Mouse (Mus musculus) lung, embryonic 15.5 days (tissue): ENCODE results near the gene Ninj1. TPM values are rescaled to one million over a fixed set of nuclear protein-coding genes. Genes with fewer than 3 reads are reported as not detected.

Experiments used
- ATAC-seq: fragments of 200-750 bp; cut with Nextera tagmentation; 2 replicates; pipeline ENCODE4 v1.8.0; 2017; ENCODE audit warnings: moderate number of reproducible peaks, borderline replicate concordance; ENCODE audit not compliant: low FRiP score, low TSS enrichment; ENCODE audit errors: extremely low read depth
- H3K27ac ChIP-seq: fragments of 300-500 bp; sonication (generic); 2 replicates; pipeline ENCODE4 v1.5.1; 2015; ENCODE audit warnings: moderate library complexity, mild to moderate bottlenecking, inconsistent platforms
- H3K27me3 ChIP-seq: fragments of 300-500 bp; sonication (generic); 2 replicates; pipeline ENCODE4 v1.6.1; 2015; ENCODE audit warnings: inconsistent platforms
- H3K36me3 ChIP-seq: fragments of 300-500 bp; sonication (generic); 2 replicates; pipeline ENCODE4 v1.6.1; 2015; ENCODE audit warnings: inconsistent platforms
- H3K4me1 ChIP-seq: fragments of 300-500 bp; sonication (generic); 2 replicates; pipeline ENCODE4 v1.6.1; 2015; ENCODE audit warnings: inconsistent platforms
- H3K4me2 ChIP-seq: fragments of 300-500 bp; sonication (generic); 2 replicates; pipeline ENCODE4 v1.6.1; 2015; ENCODE audit warnings: inconsistent platforms, mild to moderate bottlenecking, moderate library complexity
- H3K4me3 ChIP-seq: fragments of 300-500 bp; sonication (generic); 2 replicates; pipeline ENCODE4 v1.5.1; 2015; ENCODE audit warnings: mild to moderate bottlenecking, inconsistent platforms
- H3K9ac ChIP-seq: fragments of 300-500 bp; sonication (generic); 2 replicates; pipeline ENCODE4 v1.6.1; 2015; ENCODE audit warnings: inconsistent platforms
- H3K9me3 ChIP-seq: fragments of 300-500 bp; sonication (generic); 2 replicates; pipeline ENCODE4 v1.6.1; 2016; ENCODE audit warnings: inconsistent platforms
- WGBS: fragments of 180-500 bp; shearing (Covaris S2); methylation state at CpG from one replicate; pipeline ENCODE4 v1.1.7; 2015; 5-methylcytosine and 5-hydroxymethylcytosine counted together
- polyA plus RNA-seq: library from polyadenylated mRNA; unstranded; fragments of >200 nt; fragmentation: Nextera tagmentation; extraction: Ambion mirVana; gene quantifications from 2 replicates; pipeline ENCODE4 v1.2.1, GENCODE M21; 2015

The Ninj1 gene
- polyA plus RNA-seq, 1 experiment from 2014 or later: 45.1 TPM

DNA sequence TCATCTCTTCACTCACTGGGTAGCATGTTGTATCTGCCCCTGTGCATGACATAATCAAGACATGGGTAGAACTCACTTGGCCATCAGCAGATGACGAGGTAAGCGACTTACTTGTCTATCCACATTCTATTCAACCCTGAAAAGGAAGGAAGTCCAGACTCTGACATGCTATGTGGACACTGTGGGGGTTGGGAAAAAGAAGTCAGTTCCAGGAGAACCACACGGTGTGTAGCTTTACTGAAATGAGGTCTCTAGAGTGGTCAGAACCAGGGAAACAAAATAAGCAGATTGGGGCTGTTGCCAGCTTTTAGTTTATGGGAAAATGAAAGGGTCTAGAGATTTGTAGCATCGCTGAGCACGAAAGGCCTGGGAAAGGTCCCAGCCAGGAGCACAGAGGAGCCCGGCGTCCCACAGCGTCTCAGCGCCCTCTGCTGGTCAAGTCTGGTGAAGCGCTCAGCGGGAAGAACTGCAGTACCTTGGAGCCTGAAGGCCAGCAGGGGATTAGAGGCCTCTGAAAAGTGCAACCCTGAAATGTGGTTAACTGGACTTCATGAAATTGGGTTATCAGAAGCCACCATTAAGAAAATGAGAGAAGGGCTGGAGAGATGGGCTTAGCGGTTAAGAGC lies 14.2 kb upstream of the Ninj1 start:
- H3K9me3 ChIP-seq: no peaks in the 10 kb centered on the region
- no peak overlapping the region for H3K9ac ChIP-seq
- H3K4me1 ChIP-seq: peaks cover 5% of the 10 kb centered on the region; the same call in 1 of the 2 replicates
- no peak overlapping the region for H3K4me2 ChIP-seq
- no peak overlapping the region for H3K27ac ChIP-seq
- no peaks in the 10 kb centered on the region for H3K36me3 ChIP-seq
- peak; percentile 73; the same call in 1 of the 2 replicates for ATAC-seq
- H3K4me3 ChIP-seq: no peak overlapping the region
- no peaks in the 10 kb centered on the region for H3K27me3 ChIP-seq
- WGBS: 6% methylated on average over 12 of the region's 12 CpGs

DNA sequence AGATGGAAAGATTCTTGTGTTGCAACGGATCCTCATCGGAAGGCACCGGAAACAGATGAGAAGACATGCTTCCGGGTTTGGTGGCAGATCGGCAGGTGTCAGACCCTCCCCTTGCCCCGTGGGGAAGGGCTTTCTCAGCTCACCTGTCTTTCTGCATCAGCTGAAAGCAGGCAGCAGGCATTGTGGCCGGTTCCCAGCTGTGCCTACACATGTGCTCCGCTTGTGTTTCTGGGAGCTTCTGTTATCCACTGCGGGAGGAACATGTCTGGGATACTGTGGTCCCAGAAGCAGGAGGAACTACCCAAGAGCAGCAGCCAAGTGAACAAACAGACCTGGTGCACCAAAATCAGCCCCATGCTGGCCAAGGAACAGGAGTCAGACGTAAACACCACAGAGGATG lies 11.8 kb upstream of the Ninj1 start:
- 70% methylated on average over 10 of the region's 10 CpGs for WGBS
- ATAC-seq: no peak
- Histone ChIP-seq H3K27ac (no peak overlapping the region), H3K4me3 (no peak overlapping the region), H3K9me3 (no peaks in the 10 kb centered on the region), H3K4me1 (peaks cover 5% of the 10 kb centered on the region), H3K9ac (no peak overlapping the region), H3K36me3 (no peaks in the 10 kb centered on the region), H3K4me2 (no peak overlapping the region), H3K27me3 (no peaks in the 10 kb centered on the region)

DNA sequence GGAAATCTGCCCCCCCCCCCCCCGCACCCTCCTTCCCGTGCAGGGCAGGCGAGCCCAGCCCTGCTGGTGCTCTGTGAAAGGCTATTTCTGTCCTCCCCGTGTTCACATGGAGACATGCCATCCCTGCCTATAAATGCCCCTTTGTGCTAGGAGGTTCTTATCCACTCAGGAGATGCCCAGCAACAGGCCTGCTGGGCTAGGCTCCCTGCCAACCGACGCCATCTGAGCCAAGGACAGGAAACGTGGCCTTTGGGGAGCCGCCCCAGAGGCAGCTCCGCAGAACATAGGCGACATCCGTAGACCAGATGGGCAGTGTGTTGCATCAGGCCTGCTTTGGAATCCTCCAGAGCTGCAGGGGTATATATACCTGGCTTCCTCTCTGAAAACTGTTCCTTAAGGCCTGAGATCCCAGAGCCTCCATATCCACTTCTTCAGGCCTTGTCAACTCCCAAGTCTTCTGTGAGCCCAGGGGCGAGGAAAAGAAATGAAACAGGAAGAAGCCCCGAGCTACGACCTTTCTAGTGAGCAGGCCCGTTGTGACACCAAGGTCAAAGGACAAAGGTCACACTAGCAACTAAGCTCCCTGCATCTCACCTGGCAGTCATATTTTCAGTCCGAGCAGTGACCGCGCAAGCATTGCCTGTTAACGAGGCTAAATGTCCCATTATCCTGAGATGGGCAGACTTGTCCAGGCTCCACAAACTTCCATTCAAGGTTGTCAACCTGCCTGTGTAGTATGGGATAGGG lies 8.3 kb upstream of the Ninj1 start:
- Histone ChIP-seq H3K9ac (no peak overlapping the region), H3K36me3 (no peaks in the 10 kb centered on the region), H3K4me3 (no peak overlapping the region), H3K27me3 (no peaks in the 10 kb centered on the region), H3K27ac (peak overlapping the region; percentile 30; the same call in 1 of the 2 replicates), H3K4me1 (peaks cover 6% of the 10 kb centered on the region; the same call in 1 of the 2 replicates), H3K4me2 (no peak overlapping the region), H3K9me3 (no peaks in the 10 kb centered on the region)
- 54% methylated on average over 19 of the region's 19 CpGs for WGBS
- ATAC-seq: peak; percentile 56; the same call in 1 of the 2 replicates

DNA sequence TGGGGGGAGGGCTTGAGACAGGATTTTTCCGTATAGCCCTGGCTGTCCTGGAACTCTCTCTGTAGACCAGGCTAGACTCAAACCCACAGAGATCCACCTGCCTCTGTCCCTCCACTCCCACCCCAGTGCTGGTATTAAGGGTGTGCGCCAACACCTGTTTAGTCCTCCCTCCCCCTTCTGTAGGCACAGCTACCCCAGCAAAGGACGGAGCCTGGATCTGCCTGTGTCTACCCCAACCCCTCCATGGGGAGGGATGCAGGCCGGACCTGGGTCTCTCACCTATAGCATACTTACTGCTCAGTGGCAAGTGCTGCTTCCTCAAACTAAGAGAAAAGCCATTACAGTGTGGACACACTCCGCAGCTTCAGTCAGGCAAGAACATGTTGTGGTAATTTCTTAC lies 7.0 kb upstream of the Ninj1 start:
- Histone ChIP-seq H3K4me1 (peaks cover 6% of the 10 kb centered on the region; the same call in 1 of the 2 replicates), H3K27ac (no peak overlapping the region), H3K9ac (no peak overlapping the region), H3K9me3 (no peaks in the 10 kb centered on the region), H3K36me3 (no peaks in the 10 kb centered on the region), H3K4me2 (no peak overlapping the region), H3K4me3 (no peak overlapping the region), H3K27me3 (no peaks in the 10 kb centered on the region)
- 81% methylated on average over 5 of the region's 5 CpGs for WGBS
- no peak for ATAC-seq

DNA sequence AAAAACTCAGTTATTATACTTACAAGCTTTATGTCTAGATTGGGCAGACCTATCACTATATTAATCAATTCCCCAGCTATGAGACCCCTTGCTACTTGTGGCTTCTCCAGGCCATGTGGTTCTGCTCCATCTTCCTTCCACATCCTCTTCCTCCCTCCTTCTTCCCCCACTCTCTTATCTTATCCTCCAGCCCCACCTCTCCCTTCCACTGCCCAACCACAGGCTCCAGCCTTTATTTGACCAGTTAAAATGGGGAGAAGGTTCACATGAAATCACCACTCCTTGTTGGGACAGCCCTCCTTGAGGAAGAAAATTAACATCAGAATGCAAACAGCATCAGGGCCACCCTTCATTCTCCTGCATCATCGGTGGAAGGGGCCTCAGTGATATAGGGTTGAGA lies 6.6 kb upstream of the Ninj1 start:
- H3K9ac ChIP-seq: no peak overlapping the region
- peaks cover 6% of the 10 kb centered on the region; the same call in 1 of the 2 replicates for H3K4me1 ChIP-seq
- H3K4me3 ChIP-seq: no peak overlapping the region
- no peak overlapping the region for H3K27ac ChIP-seq
- no peak overlapping the region for H3K4me2 ChIP-seq
- H3K36me3 ChIP-seq: no peaks in the 10 kb centered on the region
- no peak for ATAC-seq
- no peaks in the 10 kb centered on the region for H3K9me3 ChIP-seq
- WGBS: 53% methylated on average over 1 of the region's 1 CpGs
- no peaks in the 10 kb centered on the region for H3K27me3 ChIP-seq

DNA sequence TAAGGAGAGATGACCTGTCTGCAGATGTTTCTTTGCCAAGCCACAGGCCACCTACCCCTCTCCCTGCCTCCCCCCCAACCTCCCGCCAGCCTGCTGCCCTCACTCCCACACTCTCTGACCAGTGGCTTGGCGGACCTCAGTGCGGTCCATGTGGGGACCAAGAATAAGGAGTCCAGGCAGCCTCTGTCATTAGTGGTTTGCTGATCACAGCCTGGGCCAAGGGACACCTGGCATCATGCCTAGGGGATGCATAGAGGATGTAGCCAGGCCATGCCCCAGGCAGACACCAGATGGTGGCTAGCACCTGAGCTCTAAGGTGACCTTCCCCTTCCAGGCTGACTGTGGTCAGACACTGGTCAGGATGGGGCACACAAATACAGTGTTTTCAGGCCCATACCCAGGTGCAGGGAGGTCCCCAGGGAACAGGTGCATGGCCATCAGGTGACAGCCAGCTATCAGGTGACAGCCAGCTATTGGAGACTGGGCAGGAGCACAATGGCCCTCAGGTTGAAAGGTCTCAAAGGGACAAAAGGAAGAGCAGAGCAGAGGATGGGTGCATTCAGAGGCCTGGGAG lies 5.8 kb upstream of the Ninj1 start:
- H3K9me3 ChIP-seq: no peaks in the 10 kb centered on the region
- 85% methylated on average over 3 of the region's 3 CpGs for WGBS
- H3K9ac ChIP-seq: no peak overlapping the region
- no peak overlapping the region for H3K4me2 ChIP-seq
- no peaks in the 10 kb centered on the region for H3K36me3 ChIP-seq
- no peaks in the 10 kb centered on the region for H3K27me3 ChIP-seq
- H3K27ac ChIP-seq: no peak overlapping the region
- ATAC-seq: no peak
- peaks cover 9% of the 10 kb centered on the region for H3K4me1 ChIP-seq
- H3K4me3 ChIP-seq: no peak overlapping the region

DNA sequence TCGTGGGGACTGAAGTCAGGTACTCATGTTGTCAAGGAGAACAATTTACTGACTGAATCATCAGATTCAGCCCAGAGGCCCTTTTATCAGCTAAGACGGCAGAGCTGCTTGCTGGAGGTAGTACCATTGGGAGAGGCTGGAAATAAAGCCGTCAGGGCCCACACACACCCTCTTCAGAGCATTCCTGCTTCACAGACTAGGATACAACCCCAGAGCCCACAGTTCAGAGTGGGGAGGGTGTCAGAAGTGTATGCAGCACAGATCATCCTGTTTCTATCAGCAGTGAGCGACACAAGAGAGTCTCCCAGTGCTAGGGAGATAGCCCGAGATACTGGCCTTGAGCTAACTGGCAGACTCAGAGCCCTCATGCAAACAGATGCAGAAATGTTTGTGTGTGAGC lies 4.1 kb upstream of the Ninj1 start:
- Histone ChIP-seq H3K9me3 (no peaks in the 10 kb centered on the region), H3K4me3 (no peak overlapping the region), H3K27ac (no peak overlapping the region), H3K4me2 (no peak overlapping the region), H3K9ac (no peak overlapping the region), H3K27me3 (no peaks in the 10 kb centered on the region), H3K4me1 (peaks cover 21% of the 10 kb centered on the region), H3K36me3 (no peaks in the 10 kb centered on the region)
- WGBS: 45% methylated on average over 5 of the region's 5 CpGs
- ATAC-seq: no peak

DNA sequence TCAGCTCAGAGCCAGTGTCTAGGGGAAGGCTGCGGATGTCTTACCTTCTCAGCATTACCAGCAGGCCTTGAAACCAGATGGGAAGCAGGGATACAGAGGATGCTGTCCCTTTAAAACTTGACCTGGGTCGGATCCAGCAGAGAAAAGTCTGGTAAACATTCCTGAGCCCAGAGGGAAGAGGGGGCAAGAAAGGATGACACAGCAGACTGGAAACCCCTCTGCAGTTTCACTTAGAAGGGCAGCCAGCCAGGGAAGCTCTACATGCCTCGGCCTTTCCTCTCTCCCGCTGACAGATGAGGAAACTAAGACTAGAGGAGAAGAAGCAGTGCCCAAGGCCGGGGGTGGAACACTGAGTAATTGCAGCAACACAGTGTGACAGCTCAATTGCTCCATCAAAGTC lies 3.6 kb upstream of the Ninj1 start:
- Histone ChIP-seq H3K4me1 (peaks cover 26% of the 10 kb centered on the region), H3K27me3 (no peaks in the 10 kb centered on the region), H3K4me3 (no peak overlapping the region), H3K36me3 (no peaks in the 10 kb centered on the region), H3K9me3 (no peaks in the 10 kb centered on the region), H3K27ac (no peak overlapping the region), H3K4me2 (no peak overlapping the region), H3K9ac (no peak overlapping the region)
- ATAC-seq: no peak
- 35% methylated on average over 5 of the region's 5 CpGs for WGBS

DNA sequence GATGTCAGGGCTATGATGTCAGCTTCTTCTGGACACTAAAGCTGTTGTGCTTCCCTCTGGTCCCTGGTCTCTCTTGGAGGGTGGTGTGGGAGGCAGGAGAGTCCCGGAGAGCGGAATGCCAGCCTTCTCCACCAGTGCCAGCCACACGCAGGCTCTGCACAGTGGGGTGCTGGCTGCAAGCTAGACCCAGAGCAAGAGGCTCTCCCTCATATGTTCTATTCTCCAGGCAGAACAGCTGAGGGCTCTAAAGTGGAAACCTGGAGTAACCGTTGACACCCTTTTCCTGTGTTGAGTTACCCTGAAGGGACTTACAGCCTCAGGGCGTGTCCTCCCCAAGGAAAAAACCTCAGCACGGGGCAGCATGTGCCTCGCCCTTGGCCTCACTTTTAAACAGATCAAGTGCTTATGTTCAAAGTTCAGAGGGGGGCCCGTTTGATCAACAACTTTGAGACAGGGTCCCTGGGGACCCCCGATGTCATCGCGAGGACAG lies 442 bp upstream of the Ninj1 start:
- Histone ChIP-seq H3K4me3 (peak overlapping the region; percentile 86), H3K9me3 (no peaks in the 10 kb centered on the region), H3K36me3 (no peaks in the 10 kb centered on the region), H3K27ac (peak overlapping the region; percentile 56), H3K4me1 (peaks cover 42% of the 10 kb centered on the region), H3K4me2 (peak overlapping the region; percentile 99), H3K27me3 (no peaks in the 10 kb centered on the region), H3K9ac (peak overlapping the region; percentile 44; the same call in 1 of the 2 replicates)
- WGBS: 20% methylated on average over 11 of the region's 11 CpGs
- ATAC-seq: peak; percentile 23

DNA sequence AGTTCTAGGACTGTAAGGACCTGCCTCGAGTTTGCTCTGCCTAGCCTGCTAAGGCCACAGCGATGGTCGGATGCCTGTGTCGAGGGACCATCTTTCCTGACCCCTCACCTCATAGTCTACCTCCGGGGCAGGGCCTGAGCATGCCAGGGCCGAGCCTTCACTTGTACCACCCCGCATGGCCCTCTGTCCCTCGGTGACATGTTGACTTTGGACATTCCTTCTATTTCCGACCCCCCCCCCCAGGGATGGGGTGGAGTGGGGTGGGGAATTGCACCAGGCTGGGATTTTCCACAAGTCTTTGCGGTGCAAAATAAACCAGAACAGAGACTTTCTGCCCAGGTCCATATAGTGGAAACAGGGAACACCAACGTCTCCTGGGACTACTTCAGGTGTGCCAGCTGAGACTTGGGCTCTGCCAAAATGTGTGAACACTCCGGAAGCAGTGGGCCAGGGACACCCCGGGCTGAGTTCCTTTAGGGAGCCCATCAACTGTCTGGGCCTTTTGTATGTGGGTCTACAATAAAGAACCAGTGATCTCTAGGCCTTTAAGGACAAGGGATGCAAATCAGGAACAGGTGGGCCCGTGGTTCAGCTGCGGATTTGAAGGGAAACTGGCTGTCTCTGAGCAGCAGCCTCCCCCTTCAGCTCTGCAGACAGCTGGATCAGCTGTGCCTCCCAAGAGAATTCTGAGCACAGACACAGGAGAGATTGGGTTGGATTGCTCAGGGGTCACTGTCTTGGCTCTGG lies 1.1 kb downstream of the Ninj1 start:
- H3K4me3 ChIP-seq: peak overlapping the region; percentile 86
- 22% methylated on average over 15 of the region's 15 CpGs for WGBS
- H3K27me3 ChIP-seq: no peaks in the 10 kb centered on the region
- no peak for ATAC-seq
- peak overlapping the region; percentile 99 for H3K4me2 ChIP-seq
- peaks cover 40% of the 10 kb centered on the region for H3K4me1 ChIP-seq
- no peak overlapping the region for H3K27ac ChIP-seq
- no peaks in the 10 kb centered on the region for H3K9me3 ChIP-seq
- peak overlapping the region; percentile 62 for H3K9ac ChIP-seq
- no peaks in the 10 kb centered on the region for H3K36me3 ChIP-seq

DNA sequence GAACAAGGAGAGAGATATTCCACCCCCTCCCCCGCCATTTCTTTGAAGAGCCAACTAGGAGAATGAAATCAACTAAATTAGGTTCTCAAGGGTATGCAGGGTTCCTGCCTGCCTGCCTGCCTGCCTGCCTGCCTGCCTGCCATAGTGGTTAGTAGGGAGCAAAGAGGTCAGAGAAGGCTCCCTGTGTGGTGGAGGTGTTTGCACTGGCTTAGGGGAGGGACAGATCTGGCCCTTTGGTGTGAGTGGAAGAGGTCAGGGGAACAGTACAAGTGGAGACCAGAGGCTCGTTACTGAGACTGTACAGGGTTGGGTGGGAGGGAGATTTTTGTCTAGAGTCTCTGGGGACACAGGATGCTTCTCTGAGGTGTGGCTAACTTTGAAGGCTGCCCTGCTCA lies 1.7 kb downstream of the Ninj1 start:
- Histone ChIP-seq H3K4me1 (peaks cover 36% of the 10 kb centered on the region), H3K27ac (no peak overlapping the region), H3K36me3 (no peaks in the 10 kb centered on the region), H3K27me3 (no peaks in the 10 kb centered on the region), H3K9ac (no peak overlapping the region), H3K4me3 (no peak overlapping the region), H3K4me2 (no peak overlapping the region; the same call in 1 of the 2 replicates), H3K9me3 (no peaks in the 10 kb centered on the region)
- no peak for ATAC-seq
- 54% methylated on average over 2 of the region's 2 CpGs for WGBS
